Mouse (Mus musculus) limb, embryonic 12.5 days (tissue): ENCODE results near the gene Tceanc2. TPM values are rescaled to one million over a fixed set of nuclear protein-coding genes. Genes with fewer than 3 reads are reported as not detected.

Source experiments
- ATAC-seq: fragments of 200-750 bp; cut with Nextera tagmentation; 2 replicates; pipeline ENCODE4 v1.8.0; 2017; ENCODE audit warnings: low read depth, moderate TSS enrichment; ENCODE audit not compliant: insufficient number of reproducible peaks, insufficient read depth, low FRiP score, low TSS enrichment
- H3K27ac ChIP-seq: fragments of 300-500 bp; sonication (generic); 2 replicates; pipeline ENCODE4 v1.5.1; 2016; ENCODE audit warnings: mild to moderate bottlenecking, moderate library complexity
- H3K27me3 ChIP-seq: fragments of 300-500 bp; sonication (generic); 2 replicates; pipeline ENCODE4 v1.6.1; 2016; ENCODE audit warnings: mild to moderate bottlenecking, moderate library complexity
- H3K36me3 ChIP-seq: fragments of 300-500 bp; sonication (generic); 2 replicates; pipeline ENCODE4 v1.6.1; 2016; ENCODE audit warnings: mild to moderate bottlenecking, moderate library complexity
- H3K4me1 ChIP-seq: fragments of 300-500 bp; sonication (generic); replicated peaks from 2 replicates; pipeline ENCODE4 v1.6.1; 2016
- H3K4me2 ChIP-seq: fragments of 300-500 bp; sonication (generic); 2 replicates; pipeline ENCODE4 v1.6.1; 2016; ENCODE audit warnings: mild to moderate bottlenecking, moderate library complexity
- H3K4me3 ChIP-seq: fragments of 300-500 bp; sonication (generic); replicated peaks from 2 replicates; pipeline ENCODE4 v1.5.1; 2016; ENCODE audit warnings: mild to moderate bottlenecking
- H3K9ac ChIP-seq: fragments of 300-500 bp; sonication (generic); replicated peaks from 2 replicates; pipeline ENCODE4 v1.6.1; 2016; ENCODE audit warnings: mild to moderate bottlenecking, moderate library complexity
- H3K9me3 ChIP-seq: fragments of 300-500 bp; sonication (generic); 2 replicates; pipeline ENCODE4 v1.6.1; 2016; ENCODE audit warnings: mild to moderate bottlenecking, moderate library complexity
- WGBS: fragments of 180-500 bp; shearing (Covaris S2); methylation state at CpG from one replicate; pipeline ENCODE4 v1.1.7; 2016; 5-methylcytosine and 5-hydroxymethylcytosine counted together
- polyA plus RNA-seq: library from polyadenylated mRNA; unstranded; fragments of >200 nt; fragmentation: Nextera tagmentation; extraction: Ambion mirVana; gene quantifications from 2 replicates; pipeline ENCODE4 v1.2.1, GENCODE M21; 2016

Gene Tceanc2
- 18.6 and 24.7 TPM in 2 replicates for polyA plus RNA-seq

DNA sequence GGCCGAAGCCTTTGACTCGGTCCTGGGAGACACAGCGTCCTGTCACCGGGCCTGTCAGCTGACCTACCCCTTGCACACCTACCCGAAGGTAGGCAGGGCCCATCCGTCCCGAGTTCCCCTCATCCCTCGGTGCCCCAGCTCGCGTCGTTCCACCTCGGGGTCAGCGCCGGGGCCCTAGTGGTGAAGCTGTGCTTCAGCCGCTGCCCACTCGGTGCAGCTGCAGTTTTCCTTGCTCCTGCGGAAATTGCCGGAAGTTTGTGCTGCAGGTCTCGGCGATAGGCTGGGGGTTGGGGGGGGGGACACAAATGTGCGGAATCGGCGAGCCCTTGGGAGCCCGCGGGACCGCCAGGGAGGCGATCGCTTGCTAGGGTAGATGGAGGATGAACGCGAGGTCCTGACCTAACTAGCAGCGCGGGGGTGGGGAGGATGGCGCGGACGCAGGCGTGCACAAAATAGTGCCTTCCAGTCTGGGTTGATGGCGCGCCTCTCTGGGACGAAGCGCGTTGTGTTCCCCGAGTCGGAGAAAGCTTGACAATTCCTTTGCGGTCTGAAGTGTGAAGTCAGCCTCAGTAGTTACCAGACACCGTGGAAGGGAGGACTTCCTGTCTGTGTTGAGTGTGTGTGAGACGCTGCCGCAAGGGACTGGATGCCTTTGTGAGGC lies at the start of gene Tceanc2:
Tceanc2 (minus strand) TSS at position 287 of the 661 bp plus-strand sequence.
- Histone ChIP-seq H3K4me3 (peak within 1 kb of the TSS; percentile 93), H3K9me3 (no peaks in the 10 kb centered on the region), H3K27me3 (no peaks in the 10 kb centered on the region), H3K9ac (peak within 1 kb of the TSS; percentile 89), H3K36me3 (peaks cover 18% of the 10 kb centered on the region; the same call in 1 of the 2 replicates), H3K27ac (peak within 1 kb of the TSS; percentile 98), H3K4me2 (peak within 1 kb of the TSS; percentile 75), H3K4me1 (peaks cover 42% of the 10 kb centered on the region)
- peak; percentile 16; the same call in 1 of the 2 replicates for ATAC-seq
- WGBS = under 1% methylated on average over 47 of the region's 47 CpGs

DNA sequence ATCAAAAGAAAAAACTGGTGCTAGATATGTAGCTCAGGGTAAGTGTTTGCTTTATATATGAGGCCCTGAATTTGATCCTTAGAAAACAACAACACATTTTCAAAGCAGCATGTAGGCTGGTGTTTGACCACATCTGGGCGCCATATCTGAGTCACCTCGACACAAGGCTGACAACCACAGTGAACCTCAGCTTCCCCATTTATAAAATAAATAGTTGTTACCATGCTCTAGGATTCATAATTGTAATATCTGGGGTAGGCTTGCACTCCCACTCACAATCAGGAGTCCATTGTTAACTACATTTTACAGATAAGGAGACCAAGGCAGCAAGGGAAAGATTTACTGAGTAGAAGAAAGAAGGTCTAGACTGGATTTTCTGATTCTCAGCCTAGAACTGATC lies 47.4 kb upstream of the Tceanc2 start:
- 92% methylated on average over 2 of the region's 2 CpGs for WGBS
- no peak overlapping the region for H3K27ac ChIP-seq
- H3K9me3 ChIP-seq = no peaks in the 10 kb centered on the region
- H3K4me1 ChIP-seq = no peaks in the 10 kb centered on the region
- no peak overlapping the region for H3K9ac ChIP-seq
- H3K4me2 ChIP-seq = no peak overlapping the region
- no peak for ATAC-seq
- peaks cover 11% of the 10 kb centered on the region for H3K36me3 ChIP-seq
- H3K4me3 ChIP-seq = no peak overlapping the region
- H3K27me3 ChIP-seq = no peaks in the 10 kb centered on the region

DNA sequence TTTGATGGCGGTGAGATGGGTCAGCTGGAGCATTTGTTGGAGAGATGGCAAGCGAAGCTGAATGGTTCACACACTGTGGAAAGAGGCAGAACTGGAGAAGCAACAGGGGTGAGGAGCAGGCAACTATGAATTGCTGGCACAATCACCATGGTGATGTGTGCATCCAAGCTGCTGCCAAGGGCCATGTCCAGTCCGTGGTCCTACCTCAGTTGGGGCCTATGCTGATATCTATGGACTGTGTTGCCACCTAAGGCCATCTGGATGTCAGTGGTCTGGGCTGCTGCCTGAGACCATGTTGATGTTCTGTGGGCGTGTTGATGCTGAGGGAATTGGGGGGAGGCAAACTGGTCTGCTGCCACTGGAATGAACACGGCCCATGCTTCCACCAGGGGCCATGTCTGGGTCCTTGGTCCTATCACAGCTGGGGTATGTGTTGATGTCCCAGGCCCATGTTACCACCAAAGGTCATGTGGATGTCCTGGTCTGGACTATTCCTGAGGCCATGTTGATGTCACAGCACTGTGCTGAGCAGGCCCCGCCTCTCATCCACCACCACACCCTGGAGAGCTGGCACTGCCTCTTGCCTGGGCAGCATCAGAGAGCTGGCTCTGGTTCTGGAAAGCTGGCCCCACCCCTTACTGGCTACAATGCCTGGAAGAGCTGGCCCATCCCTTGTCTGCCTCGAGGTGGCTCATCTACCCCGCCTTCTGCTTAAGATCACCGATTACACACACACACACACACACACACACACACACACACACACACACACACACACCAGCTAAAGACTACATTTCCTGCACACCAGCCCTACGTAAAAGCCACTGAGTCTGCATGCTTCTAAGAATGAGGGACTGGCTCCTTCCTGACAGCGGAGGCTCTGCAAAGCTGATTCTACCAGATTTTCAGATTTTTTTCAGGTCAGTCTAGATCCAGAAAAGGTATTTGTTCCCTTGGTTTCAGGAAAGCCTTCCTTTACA lies 44.6 kb upstream of the Tceanc2 start:
- Histone ChIP-seq H3K9ac (no peak overlapping the region), H3K27ac (no peak overlapping the region), H3K27me3 (no peaks in the 10 kb centered on the region), H3K4me1 (no peaks in the 10 kb centered on the region), H3K9me3 (no peaks in the 10 kb centered on the region), H3K4me2 (no peak overlapping the region), H3K4me3 (no peak overlapping the region), H3K36me3 (no peaks in the 10 kb centered on the region)
- WGBS = 77% methylated on average over 11 of the region's 11 CpGs
- no peak for ATAC-seq

DNA sequence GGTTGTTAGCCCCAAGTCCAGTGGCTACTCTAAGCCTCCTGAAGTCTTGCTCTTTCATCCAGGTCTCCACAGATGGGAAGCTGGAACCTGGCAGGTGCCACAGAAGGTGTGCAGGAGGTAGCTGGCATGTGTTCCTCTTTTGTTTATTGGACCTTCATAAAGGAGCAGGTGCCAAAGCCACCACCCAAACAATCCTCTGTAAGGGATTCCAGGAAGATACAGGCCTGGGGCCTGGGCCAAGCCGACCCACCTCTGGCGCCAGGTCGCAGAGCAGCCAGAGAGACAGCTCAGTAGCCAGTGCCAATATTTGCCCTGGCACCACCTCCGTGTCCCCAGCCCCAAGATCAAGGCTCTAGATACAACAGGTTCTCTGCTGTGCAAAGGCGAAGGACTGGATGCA lies 42.6 kb upstream of the Tceanc2 start:
- no peaks in the 10 kb centered on the region for H3K4me1 ChIP-seq
- no peak overlapping the region for H3K27ac ChIP-seq
- no peaks in the 10 kb centered on the region for H3K9me3 ChIP-seq
- H3K9ac ChIP-seq = no peak overlapping the region
- no peaks in the 10 kb centered on the region for H3K27me3 ChIP-seq
- ATAC-seq = no peak
- no peak overlapping the region for H3K4me2 ChIP-seq
- H3K36me3 ChIP-seq = no peaks in the 10 kb centered on the region
- WGBS = 87% methylated on average over 5 of the region's 5 CpGs
- no peak overlapping the region for H3K4me3 ChIP-seq

DNA sequence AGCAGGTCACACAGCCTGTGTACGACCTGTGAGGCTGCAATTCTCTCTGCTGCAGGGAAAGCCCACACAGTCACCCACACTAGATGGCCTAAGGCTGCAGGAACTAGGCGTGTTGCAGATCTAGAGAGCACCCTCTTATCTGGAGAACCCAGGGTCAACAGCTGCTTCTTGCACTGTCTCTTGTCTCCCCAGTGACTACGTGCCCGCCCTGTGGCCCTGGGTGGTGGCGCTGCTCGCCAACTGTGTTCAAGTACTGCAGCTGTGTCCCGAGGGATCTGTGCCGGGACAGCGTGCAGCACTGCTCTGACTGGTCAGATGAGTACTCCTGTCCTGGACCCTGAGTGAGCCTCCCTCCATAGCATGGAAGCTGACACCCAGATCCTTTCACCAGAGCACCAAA lies 38.7 kb upstream of the Tceanc2 start:
- Histone ChIP-seq H3K4me3 (no peak overlapping the region), H3K27me3 (no peaks in the 10 kb centered on the region), H3K27ac (no peak overlapping the region), H3K4me1 (peaks cover 5% of the 10 kb centered on the region), H3K9me3 (no peaks in the 10 kb centered on the region), H3K36me3 (no peaks in the 10 kb centered on the region), H3K9ac (no peak overlapping the region), H3K4me2 (no peak overlapping the region)
- ATAC-seq = no peak
- 84% methylated on average over 9 of the region's 9 CpGs for WGBS

DNA sequence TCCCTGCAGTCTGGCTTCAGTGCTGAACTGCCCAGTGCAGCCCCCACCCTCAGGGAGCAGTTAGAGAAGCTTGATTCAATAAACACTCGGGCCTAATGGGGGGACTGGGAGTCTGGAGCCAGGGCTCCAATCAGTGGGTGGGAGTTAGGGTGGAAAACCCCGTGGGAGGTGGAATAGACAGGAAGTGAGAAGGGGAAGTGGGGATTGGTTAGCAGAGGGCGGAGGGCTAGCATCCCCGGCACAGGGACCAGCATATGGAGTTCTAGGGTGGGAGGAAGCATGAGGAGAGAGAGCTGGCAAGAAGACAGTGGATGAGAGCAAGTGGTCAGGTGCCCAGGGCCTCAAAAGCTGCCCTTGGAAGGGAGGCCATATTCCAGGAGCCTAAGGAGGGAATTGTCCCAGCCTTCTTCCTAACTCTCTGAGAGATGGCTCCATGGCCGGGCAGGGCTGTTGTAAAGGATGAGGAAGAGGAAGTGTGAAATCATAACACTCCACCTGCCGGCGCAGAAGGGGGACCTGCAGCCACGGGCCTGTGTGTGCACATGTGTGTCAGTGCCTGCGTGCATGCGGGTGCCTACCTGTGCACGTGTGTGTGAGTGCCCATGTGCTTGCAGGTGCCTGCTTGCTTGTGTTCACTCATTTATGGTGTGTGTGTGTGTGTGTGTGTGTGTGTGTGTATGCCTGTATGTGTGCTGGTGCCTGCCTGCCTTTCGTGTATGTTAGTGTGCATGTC lies 34.5 kb upstream of the Tceanc2 start:
- Histone ChIP-seq H3K27ac (no peak overlapping the region), H3K4me2 (no peak overlapping the region), H3K4me3 (no peak overlapping the region), H3K36me3 (no peaks in the 10 kb centered on the region; the same call in 1 of the 2 replicates), H3K27me3 (no peaks in the 10 kb centered on the region), H3K9me3 (no peaks in the 10 kb centered on the region), H3K9ac (no peak overlapping the region), H3K4me1 (peaks cover 5% of the 10 kb centered on the region)
- no peak for ATAC-seq
- 64% methylated on average over 12 of the region's 12 CpGs for WGBS

DNA sequence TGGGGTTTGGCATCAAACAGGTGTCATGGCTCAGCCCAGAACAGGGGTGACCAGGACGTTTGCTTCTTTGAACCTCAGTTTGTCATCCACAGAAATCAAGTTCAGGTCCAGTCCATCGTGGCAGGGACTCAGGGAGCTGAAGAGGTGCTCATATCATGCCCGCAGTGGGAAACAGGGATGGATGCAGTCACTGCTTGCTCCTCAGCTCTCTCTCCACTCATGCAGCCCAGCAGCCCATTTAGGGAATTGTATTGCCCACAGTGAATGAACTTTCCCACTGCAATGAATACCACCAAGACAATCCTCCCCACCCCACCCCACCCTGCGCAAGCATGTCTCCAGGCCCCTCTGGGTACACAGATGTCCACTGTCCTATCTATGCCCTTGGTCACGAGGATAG lies 33.0 kb upstream of the Tceanc2 start:
- peaks cover 5% of the 10 kb centered on the region for H3K4me1 ChIP-seq
- WGBS = 85% methylated on average over 5 of the region's 5 CpGs
- ATAC-seq = no peak

DNA sequence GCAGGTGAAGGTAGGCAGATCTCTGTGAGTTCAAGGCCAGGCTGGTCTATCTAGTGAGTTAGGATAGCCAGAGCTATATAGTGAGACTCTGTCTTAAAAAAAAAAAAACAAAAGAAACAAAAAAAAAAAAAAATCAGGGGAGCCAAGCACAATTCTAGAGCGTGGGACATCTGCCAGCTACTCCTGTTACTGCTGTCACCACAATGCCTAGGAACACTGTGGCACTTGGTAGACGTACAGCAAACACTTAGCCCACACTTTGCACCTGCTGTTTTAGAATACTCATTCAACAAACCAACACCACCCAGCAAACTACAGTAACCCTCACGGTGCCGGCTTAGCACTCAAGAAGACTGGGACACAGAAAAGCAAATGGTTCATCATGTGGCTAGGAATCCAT lies 32.5 kb upstream of the Tceanc2 start:
- Histone ChIP-seq H3K9ac (no peak overlapping the region), H3K4me1 (peaks cover 5% of the 10 kb centered on the region), H3K4me3 (no peak overlapping the region), H3K27ac (no peak overlapping the region), H3K9me3 (no peaks in the 10 kb centered on the region), H3K4me2 (no peak overlapping the region), H3K27me3 (no peaks in the 10 kb centered on the region), H3K36me3 (peaks cover 18% of the 10 kb centered on the region; the same call in 1 of the 2 replicates)
- no peak for ATAC-seq
- WGBS = 87% methylated on average over 4 of the region's 4 CpGs

More for the DNA sequence above, 33.0 kb upstream of the Tceanc2 start:
- Histone ChIP-seq H3K4me2 (no peak overlapping the region), H3K36me3 (peaks cover 13% of the 10 kb centered on the region; the same call in 1 of the 2 replicates), H3K9ac (no peak overlapping the region), H3K9me3 (no peaks in the 10 kb centered on the region), H3K27me3 (no peaks in the 10 kb centered on the region), H3K27ac (no peak overlapping the region), H3K4me3 (no peak overlapping the region)

DNA sequence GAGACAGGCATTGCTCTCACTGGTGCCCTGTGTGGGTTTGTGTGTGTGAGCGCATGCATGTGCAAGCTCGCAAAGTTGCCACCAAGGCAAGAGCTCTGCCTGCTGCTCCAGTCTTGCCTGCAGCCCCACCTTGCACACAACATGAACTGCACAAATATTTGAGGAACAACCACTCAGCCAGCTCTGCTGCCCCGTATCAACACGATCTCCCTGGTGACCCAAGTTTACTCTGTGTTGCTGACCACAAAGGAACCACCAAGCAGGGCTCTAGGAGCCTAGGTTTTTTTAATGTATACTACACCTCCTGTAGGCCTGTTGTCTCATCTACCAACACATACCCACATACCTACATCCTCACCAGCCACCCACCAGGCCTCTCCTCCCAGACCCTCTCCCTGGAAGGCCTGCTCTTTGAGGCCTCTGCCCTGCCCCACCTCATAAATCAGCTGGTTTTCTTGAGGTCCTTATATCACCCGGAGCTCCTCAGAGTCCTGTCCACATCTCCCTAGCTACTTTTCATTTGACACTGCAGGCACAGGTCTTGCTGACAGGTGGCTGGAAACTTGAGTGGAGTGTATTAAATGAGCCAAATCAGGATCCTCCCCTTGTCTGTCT lies 31.7 kb upstream of the Tceanc2 start:
- 65% methylated on average over 5 of the region's 5 CpGs for WGBS
- H3K27ac ChIP-seq = no peak overlapping the region
- no peaks in the 10 kb centered on the region for H3K27me3 ChIP-seq
- no peak overlapping the region for H3K4me2 ChIP-seq
- no peak for ATAC-seq
- peaks cover 25% of the 10 kb centered on the region; the same call in 1 of the 2 replicates for H3K36me3 ChIP-seq
- H3K4me3 ChIP-seq = no peak overlapping the region
- no peaks in the 10 kb centered on the region for H3K9me3 ChIP-seq
- H3K9ac ChIP-seq = no peak overlapping the region
- peaks cover 5% of the 10 kb centered on the region for H3K4me1 ChIP-seq

DNA sequence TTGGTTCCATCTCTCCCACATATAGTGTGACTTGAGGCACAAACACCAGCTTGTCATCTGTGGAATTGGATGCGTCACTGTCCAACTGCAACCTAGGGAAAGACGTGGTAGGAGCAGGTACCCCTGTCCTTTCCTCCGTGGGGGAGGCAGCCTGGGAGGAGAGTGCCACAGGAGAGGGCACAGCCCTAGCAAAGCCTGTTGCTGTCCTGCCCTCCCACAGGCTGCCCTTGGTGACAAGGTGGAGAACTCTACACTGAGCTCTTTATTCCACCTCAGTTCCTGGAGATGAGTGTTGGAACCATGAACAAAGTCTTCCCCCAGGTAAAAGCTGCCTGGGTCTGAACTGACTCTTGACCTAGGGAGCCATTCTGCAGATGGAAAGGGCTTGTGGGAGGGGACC lies 30.0 kb upstream of the Tceanc2 start, which contains the start of gene Ldlrad1:
Ldlrad1 (plus strand) TSS at position 301 of the 400 bp plus-strand sequence.
- WGBS = 82% methylated on average over 3 of the region's 3 CpGs
- H3K27me3 ChIP-seq = no peaks in the 10 kb centered on the region
- no peak for ATAC-seq
- H3K4me2 ChIP-seq = no peak within 1 kb of the TSS
- H3K36me3 ChIP-seq = peaks cover 42% of the 10 kb centered on the region
- H3K27ac ChIP-seq = no peak within 1 kb of the TSS
- no peak within 1 kb of the TSS for H3K4me3 ChIP-seq
- no peaks in the 10 kb centered on the region for H3K9me3 ChIP-seq
- H3K9ac ChIP-seq = no peak within 1 kb of the TSS
- H3K4me1 ChIP-seq = peaks cover 5% of the 10 kb centered on the region
